Mouse (Mus musculus): ENCODE results near the gene Soat1.
"Not testable (repeated sequence)": the region's sequence is repeated elsewhere in the genome, so short reads cannot be mapped to it uniquely, and the experiment has no call there.

Gene Soat1

DNA sequence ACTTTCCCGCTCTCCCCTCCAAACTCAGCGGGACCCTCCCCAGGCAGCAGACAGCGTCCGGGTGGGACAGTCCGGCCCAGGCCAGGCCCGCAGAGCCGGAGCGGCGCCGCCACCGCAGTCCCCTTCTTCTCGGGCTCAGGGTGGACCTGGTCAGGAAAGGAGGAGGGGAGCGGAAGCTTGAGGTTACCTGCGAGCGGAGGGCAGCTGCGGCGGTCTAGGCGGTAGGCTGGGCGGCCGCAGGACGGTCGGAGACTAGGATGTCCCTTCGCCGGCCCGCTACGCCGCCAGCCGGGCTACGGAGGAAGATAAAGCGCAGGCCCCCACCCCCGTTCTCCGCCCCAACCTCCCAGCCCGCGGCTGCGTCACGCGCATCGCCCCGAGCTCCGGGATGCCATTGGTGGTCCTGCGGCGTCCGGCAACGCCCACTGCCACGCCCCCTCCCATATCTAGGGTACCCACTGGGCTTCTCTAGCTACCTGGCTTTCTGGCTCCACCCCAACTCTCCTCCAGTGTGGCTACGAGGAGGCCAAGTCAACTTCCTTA, at the start of gene Soat1:
TSS of gene Soat1 (minus strand) at position 371 of the 543 bp plus-strand sequence.
- DNase-seq, result peak; percentile 90

- not testable (repeated sequence) for DNase-seq
These were observed 49.7 kb upstream of the Soat1 start, which contains the start of gene Gm10031 for GRCm38 (mm10) chr1:156523842-156524241. Gene Gm10031, plus strand, starts transcription at chr1:156524012.

DNA sequence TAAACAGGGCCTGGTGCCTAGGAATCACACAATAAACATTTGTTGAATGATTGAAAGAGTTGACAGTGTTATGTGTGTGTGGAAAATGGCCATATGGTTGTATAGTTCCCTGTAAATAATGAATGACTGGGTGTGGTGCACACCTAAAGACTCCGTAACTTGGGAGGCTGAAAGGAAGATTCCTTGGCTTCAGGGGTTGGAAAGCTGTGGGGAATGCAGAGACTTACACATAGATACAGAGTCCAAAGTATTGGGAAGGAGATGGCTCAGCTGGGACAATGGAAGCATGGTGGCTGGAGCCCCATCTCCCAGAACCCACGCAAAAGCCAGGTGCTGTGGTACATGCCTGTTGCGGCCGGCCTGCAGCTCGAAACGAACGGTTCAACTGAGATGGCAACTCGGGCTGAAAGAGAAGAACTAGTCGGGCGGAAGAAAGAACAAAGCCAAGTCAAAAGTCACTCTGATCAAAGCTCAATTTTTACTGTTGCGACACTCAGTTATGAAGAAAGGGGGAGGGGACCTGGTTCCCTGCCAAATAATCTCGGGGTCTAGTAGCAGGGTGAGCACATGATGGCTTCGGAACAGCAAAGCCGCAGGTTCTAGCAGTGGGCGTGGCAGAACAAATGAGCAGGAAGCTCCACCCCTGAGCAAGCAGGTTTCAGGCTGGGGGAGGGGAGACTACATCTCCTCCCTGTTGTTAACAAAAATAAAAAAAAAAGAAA, 47.8 kb upstream of the Soat1 start:
- peak; percentile 75 for DNase-seq

DNA sequence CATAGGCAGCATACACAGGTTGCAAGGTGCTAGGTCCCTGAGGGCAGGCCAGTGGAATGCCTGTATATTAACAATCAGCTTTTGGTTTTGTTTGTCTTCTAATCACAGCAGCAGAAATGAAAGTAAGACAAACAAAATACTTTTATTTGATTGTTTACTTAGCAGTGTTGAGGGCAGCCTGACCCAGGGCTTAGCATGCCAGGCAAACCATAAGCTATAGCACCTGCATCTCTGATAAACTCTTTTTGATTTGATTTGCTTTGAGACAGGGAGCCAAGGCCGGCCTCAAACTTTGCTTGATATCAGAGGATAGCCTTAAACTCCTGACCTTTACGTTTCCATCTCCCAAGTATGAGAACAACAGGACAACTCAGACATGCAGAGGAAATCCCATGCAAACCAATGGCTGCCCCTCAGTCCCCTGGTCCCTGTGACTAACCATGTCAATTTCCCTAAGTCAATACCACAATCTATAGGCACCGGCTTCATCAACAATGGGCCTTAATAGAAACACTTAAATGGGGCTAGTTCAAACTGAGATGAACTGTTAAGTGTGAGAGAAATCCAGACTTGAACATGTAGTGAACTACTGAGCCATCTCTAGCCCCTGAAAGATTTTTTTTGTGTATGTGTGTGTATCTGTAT, 46.1 kb upstream of the Soat1 start:
- DNase-seq, result no peak

- no peak for DNase-seq
These were observed 33.6 kb upstream of the Soat1 start for GRCm38 (mm10) chr1:156507753-156508152.

DNA sequence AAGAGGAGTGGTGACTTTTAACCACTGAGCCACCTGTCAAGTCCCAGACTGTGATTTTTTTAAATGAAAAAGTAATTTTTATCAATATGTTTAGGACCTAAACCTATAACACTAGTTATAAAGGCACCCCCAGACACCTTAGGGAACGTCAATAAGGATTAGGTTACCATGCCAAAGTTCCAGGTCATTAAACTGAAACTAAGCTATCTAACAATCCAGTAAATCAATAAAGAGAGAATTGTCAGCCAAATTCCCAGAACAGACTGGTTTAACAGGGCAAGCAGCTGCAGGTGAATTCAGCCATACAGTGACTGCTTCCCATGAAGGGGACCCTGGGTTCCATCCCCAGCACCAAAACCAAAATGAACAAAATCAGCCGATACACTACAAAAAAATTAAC, 31.8 kb upstream of the Soat1 start:
- no peak for DNase-seq

GRCm38 (mm10) chr1:156504945-156505523, 30.9 kb upstream of the Soat1 start:
- no peak for DNase-seq

DNA sequence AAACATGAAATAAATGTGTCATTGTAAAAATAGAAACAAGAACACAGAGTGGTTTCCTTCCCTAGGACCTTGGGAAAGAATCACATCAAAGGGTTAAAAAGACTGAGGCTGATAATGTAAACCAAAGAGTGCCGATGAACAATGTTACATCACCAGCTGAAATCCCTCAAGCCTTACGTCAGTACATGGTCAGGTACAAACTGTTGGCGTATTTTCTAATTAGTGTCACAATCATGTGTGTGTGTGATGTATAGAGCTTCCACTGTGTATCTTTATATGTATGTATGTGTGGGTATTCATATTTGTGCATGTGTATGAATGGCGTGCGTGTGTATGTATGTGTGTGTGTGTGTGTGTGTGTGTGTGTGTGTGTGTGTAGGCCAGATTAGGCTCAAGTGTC, 22.8 kb upstream of the Soat1 start:
- DNase-seq, result no peak

DNA sequence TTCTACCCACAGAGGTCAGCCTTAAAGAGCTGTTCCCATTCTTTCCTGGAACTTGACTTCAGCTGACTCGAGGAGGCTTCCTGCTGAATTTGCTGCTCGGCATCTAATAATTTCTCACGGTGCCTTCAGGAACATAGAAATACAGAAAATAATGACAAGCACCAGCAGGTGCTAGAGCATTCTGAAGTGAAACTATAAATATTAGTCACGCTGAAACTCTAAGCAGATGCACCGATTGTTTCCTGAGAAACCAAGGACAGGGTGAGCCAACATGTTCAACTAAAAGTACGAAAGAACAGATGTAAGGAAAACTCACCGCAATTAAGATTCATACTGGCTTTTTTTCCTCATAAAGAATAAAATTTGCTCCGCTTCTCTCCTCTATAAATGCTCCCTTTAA, 20.9 kb upstream of the Soat1 start:
- no peak for DNase-seq

GRCm38 (mm10) chr1:156491226-156491796, 17.2 kb upstream of the Soat1 start:
- DNase-seq, result no peak

GRCm38 (mm10) chr1:156488031-156488430, 13.9 kb upstream of the Soat1 start:
- DNase-seq, result no peak

DNA sequence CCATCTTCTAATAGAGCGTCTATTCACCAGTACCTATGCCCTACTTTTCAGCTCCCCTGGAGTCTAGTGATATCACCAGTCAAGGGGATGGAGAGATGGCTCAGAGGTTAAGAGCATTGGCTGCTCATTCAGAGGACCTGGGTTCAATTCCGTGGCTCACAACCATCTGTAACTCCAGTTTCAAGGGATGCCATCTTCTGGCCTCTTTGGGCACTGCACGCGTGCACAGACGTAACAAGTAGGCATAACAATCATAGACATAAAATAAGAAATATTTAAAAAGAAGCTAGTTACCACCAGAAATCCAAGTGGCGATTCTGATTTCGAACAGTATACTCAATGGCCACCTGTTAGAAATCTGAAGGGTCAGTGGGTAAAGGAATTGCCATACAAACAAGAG, 13.4 kb upstream of the Soat1 start:
- no peak for DNase-seq

GRCm38 (mm10) chr1:156481826-156482225, 7.7 kb upstream of the Soat1 start:
- no peak for DNase-seq

DNA sequence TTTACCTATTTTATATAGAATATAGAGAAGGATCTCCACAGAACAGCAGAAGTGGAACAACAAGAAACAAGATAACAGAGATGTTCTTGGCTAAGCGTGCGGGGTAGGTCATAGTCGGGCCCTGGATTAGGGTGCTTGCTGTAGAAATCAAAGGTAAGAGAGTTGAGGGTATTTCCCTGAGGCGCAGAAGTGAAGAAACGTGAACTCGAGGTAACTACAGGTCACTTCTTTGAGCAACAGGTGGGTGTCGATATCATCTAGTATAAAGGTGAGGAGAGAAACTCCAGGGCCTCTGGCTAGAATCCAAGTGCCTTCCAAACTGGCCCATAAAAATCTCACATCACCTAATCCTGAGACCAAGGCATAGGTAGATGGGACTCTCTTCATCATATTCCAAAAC, 2.4 kb upstream of the Soat1 start:
- DNase-seq, result no peak

DNA sequence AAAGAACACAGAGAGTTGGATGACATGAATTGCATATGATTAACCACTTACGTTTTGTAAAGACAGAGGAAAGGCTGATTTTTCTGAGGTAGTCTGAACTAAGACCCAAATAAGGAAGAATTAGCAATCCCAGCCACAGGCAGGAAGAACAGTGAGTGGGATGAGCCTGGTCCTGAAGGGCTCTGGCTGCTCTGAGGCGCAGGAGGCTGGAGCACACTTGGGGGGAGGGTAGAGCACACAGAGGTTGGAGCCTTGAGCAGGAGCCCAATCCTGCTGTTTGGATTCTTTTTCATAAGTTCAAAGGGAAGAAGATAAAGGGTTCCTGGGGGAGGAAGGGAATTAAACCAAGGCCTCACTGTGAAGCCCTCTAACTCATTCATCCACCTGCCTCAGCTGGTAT, 1.9 kb upstream of the Soat1 start:
- no peak for DNase-seq

DNA sequence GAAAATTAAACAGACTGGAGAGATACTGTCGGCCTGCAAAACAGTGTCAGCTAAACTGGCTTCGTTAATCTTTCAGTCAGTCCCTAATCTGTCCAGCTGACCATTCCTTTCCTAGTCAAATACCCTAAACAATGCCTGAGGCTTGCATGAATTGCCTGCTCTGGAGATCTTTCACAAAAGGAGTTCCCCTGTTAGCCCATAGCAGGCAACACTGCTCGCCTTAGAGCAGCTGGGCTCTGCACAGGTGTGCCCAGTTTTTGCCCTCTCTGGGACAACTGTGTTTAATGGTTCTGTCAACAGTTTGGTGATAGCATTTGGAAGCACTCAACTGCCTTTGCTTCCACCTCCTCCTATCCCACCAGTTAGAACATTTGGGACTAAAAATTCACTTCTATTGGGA, 723 bp upstream of the Soat1 start:
- no peak for DNase-seq

- DNase-seq, result no peak
These were observed 1.1 kb downstream of the Soat1 start for GRCm38 (mm10) chr1:156473003-156473402.

DNA sequence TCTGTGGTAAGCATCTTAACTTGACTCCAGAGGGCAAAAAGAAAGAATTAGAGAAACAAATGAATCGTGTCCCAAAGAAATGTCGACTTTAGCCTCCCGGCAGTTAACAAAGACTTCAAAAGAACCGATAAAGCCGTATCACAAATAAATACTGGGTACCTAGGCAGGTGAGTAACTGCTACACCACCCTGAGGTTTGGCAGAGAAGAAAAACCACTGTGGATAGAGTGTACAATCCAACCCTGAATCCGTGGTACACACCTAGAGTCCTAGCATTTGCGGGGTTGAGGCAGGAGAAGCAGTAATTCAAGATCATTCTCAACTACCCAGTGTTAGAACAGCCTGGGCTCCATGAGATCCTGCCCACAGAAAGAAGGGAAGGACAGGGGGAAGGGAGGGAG, 2.2 kb downstream of the Soat1 start:
- no peak for DNase-seq

GRCm38 (mm10) chr1:156471071-156471470, 3.1 kb downstream of the Soat1 start:
- no peak for DNase-seq

GRCm38 (mm10) chr1:156470557-156470956, 3.6 kb downstream of the Soat1 start:
- peak; percentile 21 for DNase-seq

- no peak for DNase-seq
These were observed 5.6 kb downstream of the Soat1 start for GRCm38 (mm10) chr1:156468576-156468975.

- DNase-seq, result no peak
These were observed 6.4 kb downstream of the Soat1 start for GRCm38 (mm10) chr1:156467655-156468255.

DNA sequence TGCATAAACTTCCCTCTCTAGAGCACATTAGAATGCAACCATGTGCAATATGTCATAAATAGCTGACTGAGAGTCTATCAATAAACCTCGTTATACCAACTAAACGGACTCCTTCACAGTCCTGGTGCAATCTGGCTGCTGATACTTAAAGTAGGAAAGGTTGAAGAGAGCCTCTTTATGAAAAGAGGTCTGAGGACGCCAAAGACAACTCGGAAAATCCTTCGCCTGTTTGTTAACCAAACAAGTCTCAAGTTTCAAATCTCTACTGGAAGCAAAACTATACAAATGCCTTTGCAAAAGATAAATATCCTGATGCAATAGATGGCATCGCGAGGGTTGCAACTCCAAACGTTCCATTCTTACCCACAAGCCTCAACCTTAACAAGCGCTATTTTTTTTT, 9.2 kb downstream of the Soat1 start:
- no peak for DNase-seq
